Mouse (Mus musculus): ENCODE measurements around the gene Fkbp8. TPM values are rescaled to one million over a fixed set of nuclear protein-coding genes. Genes with fewer than 3 reads are reported as not detected.

Gene Fkbp8
- polyA plus RNA-seq, 1 experiment from 2014 or later, result 303 TPM

DNA sequence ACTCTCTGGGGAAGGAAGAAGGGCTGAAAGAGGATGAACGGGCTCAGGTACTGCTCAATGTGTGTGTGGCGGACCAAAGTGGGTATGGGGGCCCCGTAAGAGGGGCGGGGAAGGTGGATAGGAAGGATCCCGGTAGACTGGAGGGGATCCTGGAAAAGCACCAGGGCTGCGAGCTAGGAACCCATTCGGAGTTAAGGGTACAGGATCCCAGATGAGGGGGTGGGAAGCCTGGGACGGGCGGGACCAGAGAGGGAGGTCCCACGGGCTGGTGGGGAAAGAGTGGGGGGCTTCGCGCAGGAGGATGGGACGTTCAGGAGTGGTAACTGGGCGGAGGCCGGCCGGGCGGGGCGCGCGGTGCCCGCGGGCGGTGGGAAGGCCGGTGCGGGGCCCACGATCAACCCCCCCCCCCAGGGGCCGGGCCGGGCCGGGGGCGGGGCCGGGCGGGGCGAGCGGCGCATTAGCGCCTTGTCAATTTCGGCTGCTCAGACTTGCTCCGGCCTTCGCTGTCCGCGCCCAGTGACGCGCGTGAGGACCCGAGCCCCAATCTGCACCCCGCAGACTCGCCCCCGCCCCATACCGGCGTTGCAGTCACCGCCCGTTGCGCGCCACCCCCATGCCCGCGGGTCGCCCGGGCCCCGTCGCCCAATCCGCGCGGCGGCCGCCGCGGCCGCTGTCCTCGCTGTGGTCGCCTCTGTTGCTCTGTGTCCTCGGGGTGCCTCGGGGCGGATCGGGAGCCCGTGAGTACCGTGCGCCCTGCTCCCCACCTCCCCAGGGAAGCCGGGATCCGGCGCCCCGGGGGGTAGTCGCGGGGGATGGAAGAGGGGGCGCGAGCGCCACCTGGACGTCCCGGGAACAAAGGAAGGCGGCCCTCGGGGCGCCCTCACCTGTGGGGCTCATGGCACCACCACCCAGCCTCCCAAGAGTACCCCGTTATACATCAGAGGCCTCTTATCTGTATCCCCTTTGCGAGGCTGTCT, 34.6 kb upstream of the Fkbp8 start, which contains the start of gene Crlf1:
Gene Crlf1 (plus strand): TSS at position 495 of the 977 bp plus-strand sequence.
- H3K9me3 ChIP-seq, result no peaks in the 10 kb centered on the region
- H3K4me3 ChIP-seq, result peak within 1 kb of the TSS; percentile 50
- no peaks in the 10 kb centered on the region for H3K36me3 ChIP-seq (replicated peaks)
- no peak for DNase-seq (ENCODE audit: extremely low spot score, low spot score)
- H3K27me3 ChIP-seq (ENCODE audit: poor library complexity, severe bottlenecking), result peaks cover 100% of the 10 kb centered on the region
- peak within 1 kb of the TSS; percentile 74 for H3K27ac ChIP-seq
- peaks cover 80% of the 10 kb centered on the region for H3K4me1 ChIP-seq
- WGBS, result 1% methylated on average over 81 of the region's 93 CpGs

DNA sequence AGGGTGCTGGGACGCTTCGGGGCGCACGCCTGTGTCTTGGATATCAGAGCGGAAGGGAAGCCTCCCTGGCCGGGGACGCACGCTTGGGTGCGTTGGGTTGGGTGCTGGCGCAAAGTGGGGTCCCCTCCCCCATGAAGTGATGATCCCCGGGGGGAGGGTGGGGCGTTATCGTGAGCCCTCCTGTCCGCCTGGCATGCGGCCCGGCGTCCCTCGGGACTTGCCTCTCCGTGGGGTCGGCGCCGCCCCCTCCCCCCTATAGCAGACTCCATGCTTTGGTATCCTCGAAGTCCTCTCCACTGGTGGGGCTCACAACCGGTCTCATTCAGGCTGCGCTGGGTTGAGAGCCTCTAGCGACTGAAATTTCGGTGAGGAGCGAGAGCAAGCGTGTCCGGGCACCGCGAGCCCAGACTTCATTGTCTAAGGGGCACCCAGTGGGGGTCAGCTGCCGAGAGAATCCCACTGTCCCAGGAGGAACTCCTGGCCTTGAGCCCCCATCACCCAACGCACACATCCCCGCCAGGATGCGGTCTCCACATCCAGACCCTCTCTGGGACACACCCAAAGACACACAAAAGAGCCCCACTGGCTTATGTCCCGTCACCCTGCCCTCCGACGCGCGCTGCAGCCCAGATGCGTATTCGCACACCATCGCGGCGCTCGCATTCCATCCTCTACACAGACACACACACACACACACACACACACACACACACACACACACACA, 33.7 kb upstream of the Fkbp8 start:
- Histone ChIP-seq H3K36me3 (replicated peaks) (no peaks in the 10 kb centered on the region), H3K4me3 (peak overlapping the region; percentile 50), H3K4me1 (peaks cover 71% of the 10 kb centered on the region), H3K27me3 (ENCODE audit: poor library complexity, severe bottlenecking) (peaks cover 100% of the 10 kb centered on the region), H3K9me3 (no peaks in the 10 kb centered on the region), H3K27ac (peak overlapping the region; percentile 74)
- DNase-seq (ENCODE audit: extremely low spot score, low spot score), result no peak
- under 1% methylated on average over 47 of the region's 47 CpGs for WGBS

DNA sequence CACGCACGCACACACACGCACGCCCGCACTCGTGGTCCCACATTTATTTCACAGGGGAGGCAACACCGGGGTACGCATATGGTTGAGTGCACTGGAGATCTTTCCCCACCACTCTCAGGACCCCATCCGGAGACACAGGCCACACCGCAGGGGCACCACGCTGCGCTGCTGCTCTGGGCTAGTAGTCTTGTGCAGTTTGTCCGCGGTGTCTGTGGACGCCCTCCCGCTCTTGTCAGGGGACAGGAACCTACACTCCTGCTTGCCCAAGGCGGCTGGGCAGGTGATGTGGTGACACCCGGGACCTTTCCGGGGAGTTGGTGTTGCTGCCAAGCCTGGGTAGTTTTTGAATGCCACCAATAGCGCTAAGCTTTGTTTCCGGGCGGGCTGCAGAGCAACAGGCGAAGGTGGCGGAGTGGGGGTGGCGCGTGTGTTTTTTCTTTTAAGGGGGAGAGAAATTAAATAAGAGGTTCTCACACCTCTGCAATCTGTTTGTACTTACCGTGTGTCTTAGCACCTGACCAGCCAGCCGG, 33.0 kb upstream of the Fkbp8 start:
- WGBS, result 3% methylated on average over 28 of the region's 28 CpGs
- Histone ChIP-seq H3K27ac (peak overlapping the region; percentile 74; the same call in 1 of the 2 replicates), H3K36me3 (replicated peaks) (no peaks in the 10 kb centered on the region), H3K4me1 (peaks cover 69% of the 10 kb centered on the region), H3K27me3 (ENCODE audit: poor library complexity, severe bottlenecking) (peaks cover 100% of the 10 kb centered on the region), H3K9me3 (no peaks in the 10 kb centered on the region), H3K4me3 (peak overlapping the region; percentile 50)
- no peak for DNase-seq (ENCODE audit: extremely low spot score, low spot score)

DNA sequence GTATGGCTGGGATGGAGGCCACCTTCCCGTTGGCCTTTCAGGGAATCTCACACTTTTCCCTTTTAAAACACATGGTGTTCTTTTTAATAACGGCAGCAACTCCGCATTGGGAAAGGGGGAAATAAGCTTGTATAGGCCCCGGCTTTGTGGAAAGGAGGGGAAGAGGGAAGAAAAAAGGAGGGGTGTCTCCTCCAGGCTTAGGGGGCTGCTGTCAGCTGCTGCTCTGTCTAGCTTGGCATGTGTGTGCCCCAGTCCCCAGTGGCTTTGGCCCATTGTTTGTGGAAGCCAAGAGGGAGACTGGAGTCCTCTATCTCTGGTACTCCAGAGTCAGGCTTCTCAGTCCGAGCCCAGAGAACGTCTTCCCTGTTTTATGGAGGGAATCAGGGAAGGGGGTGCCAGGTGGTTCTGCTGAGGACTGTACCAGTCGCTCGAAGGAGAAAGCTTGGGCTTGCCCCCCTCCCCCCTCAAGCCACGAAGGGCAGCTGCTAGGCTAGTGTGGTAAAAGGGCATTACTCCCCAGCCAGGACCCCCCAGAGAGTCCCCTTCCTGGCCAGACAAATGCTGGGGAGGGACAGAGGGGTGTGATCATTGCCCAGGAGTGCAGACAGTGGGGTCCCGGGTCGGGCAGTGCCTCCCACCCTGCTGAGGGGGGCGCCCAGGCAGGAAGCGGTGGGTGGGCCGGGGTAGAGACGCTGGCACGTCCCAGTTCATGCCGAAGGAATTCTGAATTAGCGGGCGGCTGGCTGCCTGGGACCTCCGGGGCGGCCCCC, 32.3 kb upstream of the Fkbp8 start:
- 2% methylated on average over 21 of the region's 21 CpGs for WGBS
- Histone ChIP-seq H3K9me3 (no peaks in the 10 kb centered on the region), H3K4me1 (peaks cover 69% of the 10 kb centered on the region), H3K27me3 (ENCODE audit: poor library complexity, severe bottlenecking) (peaks cover 100% of the 10 kb centered on the region), H3K36me3 (replicated peaks) (no peaks in the 10 kb centered on the region), H3K4me3 (peak overlapping the region; percentile 50), H3K27ac (peak overlapping the region; percentile 59; the same call in 1 of the 2 replicates)
- DNase-seq (ENCODE audit: extremely low spot score, low spot score), result no peak

DNA sequence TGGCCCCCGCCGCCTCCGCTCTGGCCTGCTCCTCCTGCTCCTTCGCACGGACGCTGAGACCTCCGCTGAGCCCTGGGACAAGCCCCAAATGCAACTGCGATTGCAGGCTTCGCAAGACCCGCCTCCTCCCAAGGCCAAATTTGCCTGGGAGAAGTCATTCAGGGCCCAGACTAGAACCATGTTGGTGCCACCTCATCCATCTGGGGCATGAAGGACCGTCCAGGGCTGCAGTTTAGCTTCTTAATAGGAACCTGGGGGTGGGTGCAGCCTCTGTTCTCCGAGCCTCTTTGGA, 31.8 kb upstream of the Fkbp8 start:
- H3K4me1 ChIP-seq, result peaks cover 69% of the 10 kb centered on the region
- H3K36me3 ChIP-seq (replicated peaks), result no peaks in the 10 kb centered on the region
- no peak for DNase-seq (ENCODE audit: extremely low spot score, low spot score)
- 6% methylated on average over 12 of the region's 12 CpGs for WGBS
- H3K4me3 ChIP-seq, result peak overlapping the region; percentile 50
- H3K27ac ChIP-seq, result peak overlapping the region; percentile 59; the same call in 1 of the 2 replicates
- no peaks in the 10 kb centered on the region for H3K9me3 ChIP-seq
- H3K27me3 ChIP-seq (ENCODE audit: poor library complexity, severe bottlenecking), result peaks cover 100% of the 10 kb centered on the region

DNA sequence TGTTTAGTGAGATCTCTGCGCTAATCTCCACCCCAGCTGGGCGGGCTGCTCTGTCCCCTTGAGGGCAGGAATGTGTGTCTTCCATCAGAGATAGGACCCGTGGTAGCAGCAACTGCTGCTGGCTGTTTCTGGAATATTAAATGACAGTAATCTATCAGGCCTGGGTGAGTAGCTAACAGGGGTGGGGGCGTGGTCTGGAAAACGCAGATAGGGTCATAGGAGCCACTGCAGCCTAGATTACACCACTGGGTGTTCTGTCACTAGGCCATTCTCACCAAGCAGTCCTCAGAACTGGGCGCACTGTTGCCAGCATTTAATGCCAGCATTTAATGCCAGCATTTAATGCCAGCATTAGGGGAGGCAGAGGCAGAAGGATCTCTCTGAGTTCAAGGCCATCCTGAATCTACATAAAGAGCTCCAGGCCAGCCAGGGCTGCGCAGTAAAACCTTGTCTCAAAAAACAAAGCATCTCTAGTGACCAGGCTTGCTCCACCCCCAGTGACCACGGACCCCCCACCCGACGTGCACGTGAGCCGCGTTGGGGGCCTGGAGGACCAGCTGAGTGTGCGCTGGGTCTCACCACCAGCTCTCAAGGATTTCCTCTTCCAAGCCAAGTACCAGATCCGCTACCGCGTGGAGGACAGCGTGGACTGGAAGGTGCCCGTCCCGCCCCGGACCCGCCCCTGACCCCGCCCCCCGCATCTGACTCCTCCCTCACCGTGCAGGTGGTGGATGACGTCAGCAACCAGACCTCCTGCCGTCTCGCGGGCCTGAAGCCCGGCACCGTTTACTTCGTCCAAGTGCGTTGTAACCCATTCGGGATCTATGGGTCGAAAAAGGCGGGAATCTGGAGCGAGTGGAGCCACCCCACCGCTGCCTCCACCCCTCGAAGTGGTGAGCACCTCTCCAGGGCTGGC, 26.9 kb upstream of the Fkbp8 start:
- peaks cover 93% of the 10 kb centered on the region for H3K27me3 ChIP-seq (ENCODE audit: poor library complexity, severe bottlenecking)
- DNase-seq (ENCODE audit: extremely low spot score, low spot score), result no peak

DNA sequence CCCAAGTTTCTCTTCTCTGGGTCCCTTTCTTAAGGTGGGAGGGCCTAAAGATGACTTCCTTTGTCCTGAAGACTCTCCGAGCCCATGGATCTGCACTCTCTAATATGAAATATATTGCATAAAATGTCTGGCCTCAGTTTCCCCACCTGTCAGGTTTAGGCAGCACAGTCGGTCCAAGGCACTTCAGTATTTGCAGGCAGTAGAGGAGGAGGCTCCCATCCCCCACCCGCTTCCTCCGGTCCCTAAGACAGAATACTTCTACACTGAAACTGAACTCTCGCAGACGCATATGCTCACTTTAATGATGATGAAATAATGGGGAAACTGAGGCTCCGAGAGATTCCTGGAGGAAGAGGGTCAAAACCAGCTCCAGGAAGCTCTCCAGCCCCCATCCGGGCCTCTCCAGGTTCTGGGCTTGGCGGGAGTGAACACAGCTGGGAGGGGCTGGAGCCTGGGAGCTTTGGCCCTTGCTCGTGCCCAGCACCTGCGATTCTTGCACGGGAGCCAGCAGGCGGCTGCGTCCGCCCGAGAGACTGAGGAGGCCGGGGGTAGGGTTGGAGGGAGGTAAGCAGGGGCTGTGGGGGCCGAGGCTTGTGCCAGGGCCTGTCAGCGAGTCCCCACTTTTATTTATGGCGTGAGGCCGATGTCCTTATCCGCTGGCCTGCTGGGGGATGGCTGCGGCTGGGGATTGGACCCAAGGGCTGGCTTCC, 25.5 kb upstream of the Fkbp8 start:
- H3K27me3 ChIP-seq (ENCODE audit: poor library complexity, severe bottlenecking), result peaks cover 79% of the 10 kb centered on the region
- H3K27ac ChIP-seq, result no peak overlapping the region
- peaks cover 75% of the 10 kb centered on the region for H3K4me1 ChIP-seq
- H3K9me3 ChIP-seq, result no peaks in the 10 kb centered on the region
- no peak for DNase-seq (ENCODE audit: extremely low spot score, low spot score)
- H3K4me3 ChIP-seq, result peak overlapping the region; percentile 29
- WGBS, result 11% methylated on average over 23 of the region's 23 CpGs
- peaks cover 13% of the 10 kb centered on the region for H3K36me3 ChIP-seq (replicated peaks)

More for the DNA sequence above, 26.9 kb upstream of the Fkbp8 start:
- no peaks in the 10 kb centered on the region for H3K9me3 ChIP-seq
- 0 out of 2 replicates have a peak overlapping the region, but pooled peaks have one; percentile 9 for H3K27ac ChIP-seq
- WGBS, result 6% methylated on average over 39 of the region's 39 CpGs
- peaks cover 12% of the 10 kb centered on the region for H3K36me3 ChIP-seq (replicated peaks)
- peak overlapping the region; percentile 37 for H3K4me3 ChIP-seq
- H3K4me1 ChIP-seq, result peaks cover 69% of the 10 kb centered on the region

DNA sequence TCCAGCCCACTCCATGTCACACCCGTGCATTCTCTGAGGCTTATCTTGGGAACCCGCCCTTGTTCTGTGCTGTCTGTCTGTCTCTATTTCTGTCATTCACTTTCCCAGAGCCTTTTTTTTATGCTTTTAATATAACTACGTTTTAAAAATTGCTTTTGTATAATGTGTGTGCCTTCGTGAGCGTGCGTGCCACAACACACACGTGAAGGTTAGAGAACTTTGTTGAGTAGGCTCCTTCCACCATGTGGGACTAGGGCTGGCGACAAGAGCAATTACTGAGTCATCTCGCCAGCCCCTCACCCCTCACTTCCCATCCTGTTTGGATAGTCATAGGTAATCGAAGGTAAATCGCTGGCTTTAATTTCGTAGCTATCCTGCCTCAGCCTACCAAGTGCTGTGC, 25.0 kb upstream of the Fkbp8 start:
- Histone ChIP-seq H3K9me3 (no peaks in the 10 kb centered on the region), H3K4me3 (peak overlapping the region; percentile 29; the same call in 1 of the 2 replicates), H3K27ac (no peak overlapping the region), H3K36me3 (replicated peaks) (peaks cover 19% of the 10 kb centered on the region), H3K4me1 (peaks cover 80% of the 10 kb centered on the region), H3K27me3 (ENCODE audit: poor library complexity, severe bottlenecking) (peaks cover 74% of the 10 kb centered on the region)
- 28% methylated on average over 12 of the region's 12 CpGs for WGBS
- no peak for DNase-seq (ENCODE audit: extremely low spot score, low spot score)

DNA sequence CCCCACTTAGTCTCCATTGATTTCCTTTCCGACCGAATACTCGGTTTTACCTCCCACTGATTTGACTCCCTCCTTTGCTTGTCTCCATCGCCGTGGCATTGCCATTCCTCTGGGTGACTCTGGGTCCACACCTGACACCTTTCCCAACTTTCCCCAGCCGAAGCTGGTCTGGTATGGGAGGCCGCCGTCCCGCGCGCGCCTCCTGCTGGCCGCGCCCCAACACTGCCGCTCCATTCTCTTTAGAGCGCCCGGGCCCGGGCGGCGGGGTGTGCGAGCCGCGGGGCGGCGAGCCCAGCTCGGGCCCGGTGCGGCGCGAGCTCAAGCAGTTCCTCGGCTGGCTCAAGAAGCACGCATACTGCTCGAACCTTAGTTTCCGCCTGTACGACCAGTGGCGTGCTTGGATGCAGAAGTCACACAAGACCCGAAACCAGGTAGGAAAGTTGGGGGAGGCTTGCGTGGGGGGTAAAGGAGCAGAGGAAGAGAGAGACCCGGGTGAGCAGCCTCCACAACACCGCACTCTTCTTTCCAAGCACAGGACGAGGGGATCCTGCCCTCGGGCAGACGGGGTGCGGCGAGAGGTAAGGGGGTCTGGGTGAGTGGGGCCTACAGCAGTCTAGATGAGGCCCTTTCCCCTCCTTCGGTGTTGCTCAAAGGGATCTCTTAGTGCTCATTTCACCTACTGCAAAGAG, 24.3 kb upstream of the Fkbp8 start:
- WGBS, result 10% methylated on average over 46 of the region's 46 CpGs
- DNase-seq (ENCODE audit: extremely low spot score, low spot score), result peak; percentile 73
- Histone ChIP-seq H3K36me3 (replicated peaks) (peaks cover 25% of the 10 kb centered on the region), H3K27ac (peak overlapping the region; percentile 45; the same call in 1 of the 2 replicates), H3K9me3 (no peaks in the 10 kb centered on the region), H3K27me3 (ENCODE audit: poor library complexity, severe bottlenecking) (peaks cover 67% of the 10 kb centered on the region), H3K4me1 (peaks cover 85% of the 10 kb centered on the region), H3K4me3 (peak overlapping the region; percentile 21)

DNA sequence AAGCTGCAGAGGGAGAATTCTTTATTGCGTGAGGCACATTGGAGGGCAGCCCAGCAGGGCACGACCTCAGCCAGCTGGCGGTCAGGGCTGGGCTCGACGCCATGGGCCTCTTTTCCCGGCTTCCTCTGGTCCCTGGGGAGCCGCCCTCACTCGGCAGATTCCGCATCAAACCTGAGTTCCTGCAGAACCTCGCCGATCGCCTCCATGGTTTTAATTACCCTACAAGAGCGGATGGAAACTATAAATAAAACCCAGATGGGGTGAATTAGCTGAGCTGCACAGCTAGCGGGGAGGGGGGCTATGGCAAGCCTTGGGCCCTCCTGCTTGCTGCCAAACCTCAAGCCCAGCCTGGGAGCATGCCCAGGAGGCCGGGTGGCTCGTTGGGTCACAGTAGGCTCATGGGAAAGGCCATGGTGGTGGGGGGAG, 23.2 kb upstream of the Fkbp8 start:
- Histone ChIP-seq H3K9me3 (no peaks in the 10 kb centered on the region), H3K4me3 (peak overlapping the region; percentile 61; the same call in 1 of the 2 replicates), H3K27ac (peak overlapping the region; percentile 2; the same call in 1 of the 2 replicates), H3K4me1 (peaks cover 93% of the 10 kb centered on the region), H3K27me3 (ENCODE audit: poor library complexity, severe bottlenecking) (peaks cover 56% of the 10 kb centered on the region), H3K36me3 (replicated peaks) (peaks cover 36% of the 10 kb centered on the region)
- WGBS, result 68% methylated on average over 16 of the region's 16 CpGs
- peak; percentile 56 for DNase-seq (ENCODE audit: extremely low spot score, low spot score)
